8 mouse cellular contexts compared by ENCODE assay signal in genomic region chr16:20695622-20696323, GRCm38 (mm10). TPM values are rescaled to one million over a fixed set of nuclear protein-coding genes. Genes with fewer than 3 reads are reported as not detected.
DNase-seq lines count a peak whose midpoint lies in the region; ATAC-seq and TF ChIP-seq lines count a peak whose summit lies in the region.

No protein-coding gene starts in this region.

- H3K4me1 ChIP-seq in erythroblast, embryonic 14.5 days (ENCODE audit: control insufficient read depth) = peaks cover 41% of the 10 kb centered on the region

- H3K9me3 ChIP-seq in erythroblast, embryonic 14.5 days (ENCODE audit: control insufficient read depth, low read length) = no peaks in the 10 kb centered on the region; the same call in 1 of the 2 replicates

- TF ChIP-seq CTCF in left cerebral cortex, adult 2 months (IDR thresholded peaks at IDR 0.05) = no peak

- ATAC-seq in erythroblast, adult 5-6 weeks (replicated peaks; ENCODE audit: low FRiP score, poor library complexity, severe bottlenecking) = no peak
- ATAC-seq in inflammation-experienced regulatory T-cells, adult 6 months = peak; percentile 27

- peak; percentile 88 for DNase-seq in embryo, embryonic 10.5 days (ENCODE audit: low spot score)
- DNase-seq in gastrocnemius, postnatal 36 days = peak; percentile 76 to 85
- peak; percentile 96 to 99 for DNase-seq in left cerebral cortex, adult 2 months (ENCODE audit: extremely low spot score in 1 of 2, low spot score in 2 of 2)
- peak; percentile 53 for DNase-seq in lung, postnatal 25 days (ENCODE audit: low spot score)
- DNase-seq in right cerebral cortex, postnatal 25 days = peak; percentile 99

- H3K27me3 ChIP-seq in erythroblast, embryonic 14.5 days (ENCODE audit: control insufficient read depth) = peaks cover 63% of the 10 kb centered on the region

- H3K36me3 ChIP-seq in erythroblast, embryonic 14.5 days (ENCODE audit: control insufficient read depth) = peaks cover 22% of the 10 kb centered on the region

- intact Hi-C loops in gastrocnemius, postnatal 36 days (cut with DNase I) = no loop called here
- intact Hi-C loops in left cerebral cortex, adult 2 months (cut with DNase I) = no loop called here

- H3K27ac ChIP-seq in left cerebral cortex, adult 2 months = peak overlapping the region; percentile 88

- H3K4me3 ChIP-seq in erythroblast, embryonic 14.5 days (replicated peaks) = peak overlapping the region; percentile 2
- H3K4me3 ChIP-seq in left cerebral cortex, adult 2 months = peak overlapping the region; percentile 72

RNA-seq across cellular contexts. Expression of gene Fam131a, which starts 2.7 kb away (rescaled TPM):
- polyA plus RNA-seq in erythroblast, embryonic 14.5 days (2012) = 0.26 and 0.29 TPM in 2 replicates
- not detected in 2 replicates for total RNA-seq in erythroblast, adult 5-6 weeks (2015; ENCODE audit: low replicate concordance)
- total RNA-seq in erythroblast, adult 5-6 weeks (2017; ENCODE audit: low replicate concordance) = 0.26 and 0.70 TPM in 2 replicates
- total RNA-seq in gastrocnemius, postnatal 36 days (2021) = 10 to 100 TPM; 50.1 to 79.3 TPM
- under 1 TPM; 0.30 to 0.78 (median 0.59) TPM for polyA plus RNA-seq in inflammation-experienced regulatory T-cells, adult 6 months (2017; shearing (Covaris generic))
- 100 to 1,000 TPM; 320 to 343 TPM for total RNA-seq in left cerebral cortex, adult 2 months (2021)

RNA-seq across cellular contexts. Expression of gene Polr2h, which starts 21.7 kb away (rescaled TPM):
- 0.25 TPM in 1 of 2 replicates, not detected in the other for polyA plus RNA-seq in erythroblast, embryonic 14.5 days (2012)
- 7.9 and 15.9 TPM in 2 replicates for total RNA-seq in erythroblast, adult 5-6 weeks (2015; ENCODE audit: low replicate concordance)
- total RNA-seq in erythroblast, adult 5-6 weeks (2017; ENCODE audit: low replicate concordance) = 4.0 and 4.3 TPM in 2 replicates
- 1 to 10 TPM; 7.7 to 9.3 TPM for total RNA-seq in gastrocnemius, postnatal 36 days (2021)
- 10 to 100 TPM; 63.1 to 71.1 (median 64.1) TPM for polyA plus RNA-seq in inflammation-experienced regulatory T-cells, adult 6 months (2017; shearing (Covaris generic))
- total RNA-seq in left cerebral cortex, adult 2 months (2021) = 10 to 100 TPM; 22.5 to 28.6 TPM

RNA-seq across cellular contexts. Expression of gene Clcn2, which starts 21.8 kb away (rescaled TPM):
- polyA plus RNA-seq in erythroblast, embryonic 14.5 days (2012) = 1.8 and 3.3 TPM in 2 replicates
- 1.7 and 5.0 TPM in 2 replicates for total RNA-seq in erythroblast, adult 5-6 weeks (2015; ENCODE audit: low replicate concordance)
- total RNA-seq in erythroblast, adult 5-6 weeks (2017; ENCODE audit: low replicate concordance) = 3.3 and 8.9 TPM in 2 replicates
- total RNA-seq in gastrocnemius, postnatal 36 days (2021) = 1 to 10 TPM in 1 of 2 experiments, under 1 TPM in 1; 0.99 to 1.0 TPM
- 1 to 10 TPM in 1 of 3 experiments, under 1 TPM in 2; 0.48 to 1.2 (median 0.79) TPM for polyA plus RNA-seq in inflammation-experienced regulatory T-cells, adult 6 months (2017; shearing (Covaris generic))
- total RNA-seq in left cerebral cortex, adult 2 months (2021) = 10 to 100 TPM; 74.8 to 79.3 TPM

RNA-seq across cellular contexts. Expression of gene Eif4g1, which starts 27.7 kb away (rescaled TPM):
- 37.6 and 54.8 TPM in 2 replicates for polyA plus RNA-seq in erythroblast, embryonic 14.5 days (2012)
- total RNA-seq in erythroblast, adult 5-6 weeks (2015; ENCODE audit: low replicate concordance) = 60.1 and 64.6 TPM in 2 replicates
- total RNA-seq in erythroblast, adult 5-6 weeks (2017; ENCODE audit: low replicate concordance) = 71.0 and 76.1 TPM in 2 replicates
- total RNA-seq in gastrocnemius, postnatal 36 days (2021) = 100 to 1,000 TPM; 395 to 402 TPM
- polyA plus RNA-seq in inflammation-experienced regulatory T-cells, adult 6 months (2017; shearing (Covaris generic)) = 10 to 100 TPM; 48.9 to 68.0 (median 51.3) TPM
- 100 to 1,000 TPM; 278 to 283 TPM for total RNA-seq in left cerebral cortex, adult 2 months (2021)

RNA-seq across cellular contexts. Expression of gene Chrd, which starts 37.2 kb away (rescaled TPM):
- polyA plus RNA-seq in erythroblast, embryonic 14.5 days (2012) = not detected in 2 replicates
- total RNA-seq in erythroblast, adult 5-6 weeks (2015; ENCODE audit: low replicate concordance) = not detected in 2 replicates
- total RNA-seq in erythroblast, adult 5-6 weeks (2017; ENCODE audit: low replicate concordance) = not detected in 2 replicates
- total RNA-seq in gastrocnemius, postnatal 36 days (2021) = 1 to 10 TPM; 2.3 to 3.0 TPM
- polyA plus RNA-seq in inflammation-experienced regulatory T-cells, adult 6 months (2017; shearing (Covaris generic)) = not detected
- total RNA-seq in left cerebral cortex, adult 2 months (2021) = 10 to 100 TPM; 50.5 to 56.3 TPM

Comparison
In these comparisons a context has a peak if more than half of its experiments do, and no peak if none do; other contexts are left out.
1. RNA of gene Fam131a, which starts 2.7 kb away (total RNA-seq): 320 to 343 TPM in left cerebral cortex, adult 2 months and 50.1 to 79.3 TPM in gastrocnemius, postnatal 36 days; 0.26 to 0.70 TPM in erythroblast, adult 5-6 weeks; every median in the first group is over 10 times any median in the second.
2. RNA of gene Clcn2, which starts 21.8 kb away (total RNA-seq): 74.8 to 79.3 TPM in left cerebral cortex, adult 2 months; 1.7 to 8.9 TPM in erythroblast, adult 5-6 weeks and 0.99 to 1.0 TPM in gastrocnemius, postnatal 36 days; every median in the first group is over 4 times any median in the second.
3. Peak in every context shown above with its lines, with median percentiles within 50 percentile points of each other: DNase-seq.